Mouse (Mus musculus) intestine, embryonic 15.5 days (tissue): ENCODE measurements around the gene Nadk2. TPM values are rescaled to one million over a fixed set of nuclear protein-coding genes. Genes with fewer than 3 reads are reported as not detected.

Experiments used
- ATAC-seq: fragments of 200-750 bp; cut with Nextera tagmentation; 2 replicates; pipeline ENCODE4 v1.8.0; 2017; ENCODE audit warnings: moderate TSS enrichment, moderate library complexity
- H3K27ac ChIP-seq: fragments of 300-500 bp; sonication (generic); 2 replicates; pipeline ENCODE4 v1.5.1; 2015; ENCODE audit warnings: mild to moderate bottlenecking, inconsistent platforms
- H3K27me3 ChIP-seq: fragments of 300-500 bp; sonication (generic); replicated peaks from 2 replicates; pipeline ENCODE4 v1.6.1; 2015; ENCODE audit warnings: inconsistent platforms
- H3K36me3 ChIP-seq: fragments of 300-500 bp; sonication (generic); 2 replicates; pipeline ENCODE4 v1.6.1; 2015; ENCODE audit warnings: inconsistent platforms
- H3K4me1 ChIP-seq: fragments of 300-500 bp; sonication (generic); replicated peaks from 2 replicates; pipeline ENCODE4 v1.6.1; 2015; ENCODE audit warnings: inconsistent platforms
- H3K4me2 ChIP-seq: fragments of 300-500 bp; sonication (generic); replicated peaks from 2 replicates; pipeline ENCODE4 v1.6.1; 2015; ENCODE audit warnings: mild to moderate bottlenecking, inconsistent platforms
- H3K4me3 ChIP-seq: fragments of 300-500 bp; sonication (generic); replicated peaks from 2 replicates; pipeline ENCODE4 v1.5.1; 2015; ENCODE audit warnings: inconsistent platforms
- H3K9ac ChIP-seq: fragments of 300-500 bp; sonication (generic); 2 replicates; pipeline ENCODE4 v1.6.1; 2015; ENCODE audit warnings: inconsistent platforms
- H3K9me3 ChIP-seq: fragments of 300-500 bp; sonication (generic); 2 replicates; pipeline ENCODE4 v1.6.1; 2016; ENCODE audit warnings: inconsistent platforms
- WGBS: fragments of 180-500 bp; shearing (Covaris S2); methylation state at CpG from one replicate; pipeline ENCODE4 v1.1.7; 2015; 5-methylcytosine and 5-hydroxymethylcytosine counted together
- polyA plus RNA-seq: library from polyadenylated mRNA; unstranded; fragments of >200 nt; fragmentation: Nextera tagmentation; extraction: Ambion mirVana; gene quantifications from 2 replicates; pipeline ENCODE4 v1.2.1, GENCODE M21; 2015

Gene Nadk2
- polyA plus RNA-seq, 1 experiment from 2014 or later: 50.4 TPM

GRCm38 (mm10) chr15:9089136-9089720, 18.2 kb downstream of the Nadk2 start:
- no peak overlapping the region for H3K4me2 ChIP-seq
- no peak overlapping the region for H3K4me3 ChIP-seq
- H3K36me3 ChIP-seq: peaks cover 12% of the 10 kb centered on the region; the same call in 1 of the 2 replicates
- H3K27ac ChIP-seq: peak overlapping the region; percentile 15; the same call in 1 of the 2 replicates
- peak; percentile 77 for ATAC-seq
- H3K9ac ChIP-seq: no peak overlapping the region
- WGBS: 39% methylated on average over 2 of the region's 2 CpGs
- no peaks in the 10 kb centered on the region for H3K27me3 ChIP-seq
- H3K4me1 ChIP-seq: peaks cover 8% of the 10 kb centered on the region
- H3K9me3 ChIP-seq: no peaks in the 10 kb centered on the region

GRCm38 (mm10) chr15:9090662-9091061, 19.6 kb downstream of the Nadk2 start:
- no peak for ATAC-seq
- H3K9me3 ChIP-seq: no peaks in the 10 kb centered on the region
- no peaks in the 10 kb centered on the region for H3K27me3 ChIP-seq
- H3K9ac ChIP-seq: no peak overlapping the region
- 81% methylated on average over 5 of the region's 5 CpGs for WGBS
- H3K36me3 ChIP-seq: peaks cover 9% of the 10 kb centered on the region; the same call in 1 of the 2 replicates
- no peak overlapping the region for H3K4me3 ChIP-seq
- H3K4me1 ChIP-seq: peaks cover 12% of the 10 kb centered on the region
- no peak overlapping the region for H3K27ac ChIP-seq
- no peak overlapping the region for H3K4me2 ChIP-seq

- 61% methylated on average over 11 of the region's 11 CpGs for WGBS
- H3K4me2 ChIP-seq: peak overlapping the region; percentile 49
- no peak overlapping the region; the same call in 1 of the 2 replicates for H3K27ac ChIP-seq
- no peaks in the 10 kb centered on the region for H3K27me3 ChIP-seq
- H3K4me1 ChIP-seq: peaks cover 8% of the 10 kb centered on the region
- peaks cover 7% of the 10 kb centered on the region; the same call in 1 of the 2 replicates for H3K36me3 ChIP-seq
- H3K9me3 ChIP-seq: no peaks in the 10 kb centered on the region
- ATAC-seq: peak; percentile 26
- no peak overlapping the region for H3K9ac ChIP-seq
- no peak overlapping the region for H3K4me3 ChIP-seq
These were observed 22.7 kb downstream of the Nadk2 start for GRCm38 (mm10) chr15:9093598-9094365.

- H3K36me3 ChIP-seq: peaks cover 7% of the 10 kb centered on the region; the same call in 1 of the 2 replicates
- no peaks in the 10 kb centered on the region for H3K27me3 ChIP-seq
- no peak overlapping the region for H3K4me3 ChIP-seq
- 7% methylated on average over 13 of the region's 13 CpGs for WGBS
- no peak overlapping the region; the same call in 1 of the 2 replicates for H3K27ac ChIP-seq
- peak; percentile 90 for ATAC-seq
- no peaks in the 10 kb centered on the region for H3K9me3 ChIP-seq
- no peak overlapping the region for H3K9ac ChIP-seq
- peaks cover 8% of the 10 kb centered on the region for H3K4me1 ChIP-seq
- peak overlapping the region; percentile 49 for H3K4me2 ChIP-seq
These were observed 23.3 kb downstream of the Nadk2 start for GRCm38 (mm10) chr15:9094366-9094750.

GRCm38 (mm10) chr15:9096865-9097264, 25.8 kb downstream of the Nadk2 start:
- Histone ChIP-seq H3K36me3 (peaks cover 18% of the 10 kb centered on the region; the same call in 1 of the 2 replicates), H3K4me3 (no peak overlapping the region)
- WGBS: 79% methylated on average over 4 of the region's 4 CpGs

GRCm38 (mm10) chr15:9100446-9101077, 29.5 kb downstream of the Nadk2 start:
- WGBS: 94% methylated on average over 10 of the region's 10 CpGs
- Histone ChIP-seq H3K4me2 (no peak overlapping the region), H3K4me3 (no peak overlapping the region), H3K36me3 (peaks cover 20% of the 10 kb centered on the region; the same call in 1 of the 2 replicates), H3K9ac (no peak overlapping the region), H3K27ac (no peak overlapping the region), H3K27me3 (no peaks in the 10 kb centered on the region), H3K4me1 (no peaks in the 10 kb centered on the region), H3K9me3 (no peaks in the 10 kb centered on the region)
- ATAC-seq: no peak

More at GRCm38 (mm10) chr15:9096865-9097264, 25.8 kb downstream of the Nadk2 start:
- Histone ChIP-seq H3K4me2 (no peak overlapping the region), H3K4me1 (peaks cover 5% of the 10 kb centered on the region), H3K27me3 (no peaks in the 10 kb centered on the region), H3K27ac (no peak overlapping the region), H3K9me3 (no peaks in the 10 kb centered on the region), H3K9ac (no peak overlapping the region)
- ATAC-seq: no peak

GRCm38 (mm10) chr15:9106303-9107074, 35.4 kb downstream of the Nadk2 start:
- H3K4me2 ChIP-seq: no peak overlapping the region
- no peaks in the 10 kb centered on the region for H3K9me3 ChIP-seq
- no peak overlapping the region for H3K4me3 ChIP-seq
- no peaks in the 10 kb centered on the region for H3K27me3 ChIP-seq
- no peak overlapping the region for H3K9ac ChIP-seq
- peaks cover 18% of the 10 kb centered on the region for H3K36me3 ChIP-seq
- no peak overlapping the region for H3K27ac ChIP-seq
- ATAC-seq: peak; percentile 88
- H3K4me1 ChIP-seq: no peaks in the 10 kb centered on the region
- 59% methylated on average over 13 of the region's 13 CpGs for WGBS

- Histone ChIP-seq H3K4me2 (no peak overlapping the region), H3K9me3 (no peaks in the 10 kb centered on the region), H3K4me3 (no peak overlapping the region), H3K4me1 (0 out of 2 replicates have a peak, but pooled peaks cover 2% of the 10 kb centered on the region), H3K9ac (no peak overlapping the region), H3K27me3 (no peaks in the 10 kb centered on the region), H3K36me3 (peaks cover 16% of the 10 kb centered on the region), H3K27ac (no peak overlapping the region)
- no peak for ATAC-seq
- 81% methylated on average over 6 of the region's 6 CpGs for WGBS
These were observed 39.7 kb downstream of the Nadk2 start for GRCm38 (mm10) chr15:9110526-9111347.

- no peak for ATAC-seq
- no peak overlapping the region for H3K9ac ChIP-seq
- H3K4me2 ChIP-seq: no peak overlapping the region
- no peak overlapping the region for H3K4me3 ChIP-seq
- 85% methylated on average over 3 of the region's 3 CpGs for WGBS
- peaks cover 17% of the 10 kb centered on the region for H3K36me3 ChIP-seq
- no peaks in the 10 kb centered on the region for H3K9me3 ChIP-seq
- H3K4me1 ChIP-seq: 0 out of 2 replicates have a peak, but pooled peaks cover 2% of the 10 kb centered on the region
- H3K27me3 ChIP-seq: no peaks in the 10 kb centered on the region
- no peak overlapping the region for H3K27ac ChIP-seq
These were observed 40.6 kb downstream of the Nadk2 start for GRCm38 (mm10) chr15:9111648-9112047.

GRCm38 (mm10) chr15:9113556-9113955, 42.5 kb downstream of the Nadk2 start:
- peaks cover 31% of the 10 kb centered on the region for H3K36me3 ChIP-seq
- ATAC-seq: peak; percentile 40
- 68% methylated on average over 9 of the region's 9 CpGs for WGBS

GRCm38 (mm10) chr15:9114131-9114530, 43.1 kb downstream of the Nadk2 start:
- peaks cover 31% of the 10 kb centered on the region for H3K36me3 ChIP-seq
- ATAC-seq: peak; percentile 52
- WGBS: 58% methylated on average over 4 of the region's 4 CpGs

More at GRCm38 (mm10) chr15:9113556-9113955, 42.5 kb downstream of the Nadk2 start:
- no peak overlapping the region for H3K4me3 ChIP-seq
- H3K27ac ChIP-seq: no peak overlapping the region
- H3K9ac ChIP-seq: no peak overlapping the region
- H3K4me1 ChIP-seq: 0 out of 2 replicates have a peak, but pooled peaks cover 2% of the 10 kb centered on the region
- H3K27me3 ChIP-seq: no peaks in the 10 kb centered on the region
- no peaks in the 10 kb centered on the region for H3K9me3 ChIP-seq
- no peak overlapping the region for H3K4me2 ChIP-seq

More at GRCm38 (mm10) chr15:9114131-9114530, 43.1 kb downstream of the Nadk2 start:
- H3K27ac ChIP-seq: no peak overlapping the region
- H3K27me3 ChIP-seq: no peaks in the 10 kb centered on the region
- no peak overlapping the region for H3K4me3 ChIP-seq
- H3K4me1 ChIP-seq: 0 out of 2 replicates have a peak, but pooled peaks cover 2% of the 10 kb centered on the region
- H3K4me2 ChIP-seq: no peak overlapping the region
- no peak overlapping the region for H3K9ac ChIP-seq
- H3K9me3 ChIP-seq: no peaks in the 10 kb centered on the region
